Mouse (Mus musculus) myocyte (in vitro differentiated cells): ENCODE data around the gene Ryr2.

Source experiments
- E2F4 ChIP-seq: IDR thresholded peaks from one replicate; pipeline ENCODE4 v1.6.1; 2011; ENCODE audit warnings: mild to moderate bottlenecking, control low read depth, moderate library complexity; ENCODE audit not compliant: insufficient read depth
- MAX ChIP-seq: IDR thresholded peaks from one replicate; pipeline ENCODE4 v1.6.1; 2011; ENCODE audit warnings: low read depth, mild to moderate bottlenecking, control low read depth
- MYOD1 ChIP-seq, 3 experiments: IDR thresholded peaks; one replicate each; pipeline ENCODE4 v1.6.1; 2011; ENCODE audit warnings: control low read depth in 2 of 3, low read depth in 2 of 3, mild to moderate bottlenecking in 2 of 3, moderate library complexity in 1 of 3; ENCODE audit not compliant: insufficient read length in 2 of 3, control insufficient read depth in 1 of 3
- POLR2A ChIP-seq: IDR thresholded peaks from one replicate; pipeline ENCODE4 v1.6.1; 2011; ENCODE audit warnings: low read depth, mild to moderate bottlenecking, control low read depth, moderate library complexity; ENCODE audit not compliant: insufficient read length
- TCF12 ChIP-seq: IDR thresholded peaks from one replicate; pipeline ENCODE4 v1.6.1; 2011; ENCODE audit warnings: mild to moderate bottlenecking, control low read depth; ENCODE audit not compliant: poor library complexity, insufficient read depth, severe bottlenecking
- USF1 ChIP-seq: IDR thresholded peaks from one replicate; pipeline ENCODE4 v1.6.1; 2011; ENCODE audit warnings: low read depth, mild to moderate bottlenecking, control low read depth, moderate library complexity

- TF ChIP-seq POLR2A (no peak), TCF12 (no peak), E2F4 (no peak), USF1 (no peak), MYOD1 (IDR thresholded peaks at IDR 0.05; ENCODE audit: control insufficient read depth in 1 of 3, insufficient read length in 2 of 3, low read depth in 2 of 3) (no peak), MAX (no peak)
These were observed 716 bp downstream of the Ryr2 start for GRCm38 (mm10) chr13:12105830-12106628.
